Mouse (Mus musculus) activated CD4-positive, CD25-positive, alpha-beta regulatory T cell, adult 4 months (primary cell): Measurements from ENCODE around the gene Baiap2. TPM values are rescaled to one million over a fixed set of nuclear protein-coding genes. Genes with fewer than 3 reads are reported as not detected.

Experiments used
- ATAC-seq: one replicate; pipeline ENCODE4 v1.8.0; 2017
- polyA plus RNA-seq, 2 experiments: library from polyadenylated mRNA; unstranded; fragments of 100-300 nt; shearing (Covaris generic); gene quantifications; one replicate each; pipeline ENCODE4 v1.2.1; 2017

Baiap2 gene
- polyA plus RNA-seq, 2 experiments from 2014 or later, result 6.9 to 12.0 TPM

DNA sequence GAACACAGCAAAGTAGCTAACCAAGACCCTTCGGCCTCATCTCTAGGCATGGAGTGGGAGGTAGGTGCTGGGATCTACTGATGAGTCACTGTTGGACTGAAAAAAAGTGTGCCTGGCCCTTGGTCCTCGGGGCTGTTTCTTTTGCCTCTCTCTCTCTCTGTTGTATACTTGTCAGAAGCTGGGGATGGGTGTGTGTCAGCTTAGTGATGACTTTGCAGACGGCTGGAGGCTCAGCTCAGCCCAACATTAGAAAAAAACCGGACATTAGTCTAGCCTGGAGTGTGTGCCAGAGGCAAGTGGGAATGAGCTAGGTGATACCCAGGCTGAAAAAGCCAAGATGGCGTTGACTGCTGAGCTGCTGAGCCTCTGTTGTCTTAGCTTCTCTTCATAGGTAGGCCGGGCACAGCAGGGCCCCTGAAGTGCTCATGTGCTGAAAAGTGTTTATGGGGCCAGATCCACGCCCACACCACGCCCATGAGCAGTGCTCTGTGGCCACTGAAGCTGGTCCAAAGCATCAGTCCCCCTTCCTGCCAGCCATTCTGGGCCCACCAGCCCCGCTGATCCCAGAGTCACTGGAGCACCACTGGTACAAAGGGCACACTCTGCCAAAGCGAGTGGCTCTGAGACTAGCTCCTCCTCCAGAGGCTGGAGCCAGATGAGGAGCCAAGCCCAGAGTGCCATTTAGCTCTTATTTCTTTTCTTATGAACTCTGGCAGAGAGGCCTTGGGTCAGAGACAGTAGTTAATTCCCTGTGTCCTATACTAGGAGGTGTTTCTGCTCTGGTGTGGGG is 37.2 kb downstream of the Baiap2 start:
- no peak for ATAC-seq

DNA sequence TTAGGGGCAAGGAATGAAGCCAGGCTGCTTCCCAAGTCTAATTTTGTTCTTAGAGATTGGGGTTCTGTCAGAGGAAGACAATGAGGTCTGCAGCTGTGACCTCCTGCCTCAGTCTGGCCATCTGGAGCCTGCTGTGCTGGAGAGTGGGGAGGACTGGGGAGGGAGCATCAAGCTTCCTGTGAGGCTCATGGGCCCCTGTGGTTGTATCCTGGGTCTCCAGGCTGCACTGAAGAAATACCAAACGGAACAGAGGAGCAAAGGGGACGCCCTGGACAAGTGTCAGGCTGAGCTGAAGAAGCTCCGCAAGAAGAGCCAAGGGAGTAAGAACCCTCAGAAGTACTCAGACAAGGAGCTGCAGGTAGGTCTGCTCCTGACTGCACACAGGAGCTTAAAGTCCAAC is 39.2 kb downstream of the Baiap2 start:
- ATAC-seq, result no peak

- no peak for ATAC-seq
Observed at GRCm38 (mm10) chr11:119982236-119982635, 39.7 kb downstream of the Baiap2 start.

GRCm38 (mm10) chr11:119983151-119983550 is 40.6 kb downstream of the Baiap2 start:
- ATAC-seq, result no peak

GRCm38 (mm10) chr11:119986751-119987425 is 44.3 kb downstream of the Baiap2 start:
- no peak for ATAC-seq

GRCm38 (mm10) chr11:119987876-119988275 is 45.3 kb downstream of the Baiap2 start:
- ATAC-seq, result no peak

GRCm38 (mm10) chr11:119988391-119988790 is 45.8 kb downstream of the Baiap2 start:
- no peak for ATAC-seq

- no peak for ATAC-seq
Observed at GRCm38 (mm10) chr11:119989115-119989564, 46.6 kb downstream of the Baiap2 start.

DNA sequence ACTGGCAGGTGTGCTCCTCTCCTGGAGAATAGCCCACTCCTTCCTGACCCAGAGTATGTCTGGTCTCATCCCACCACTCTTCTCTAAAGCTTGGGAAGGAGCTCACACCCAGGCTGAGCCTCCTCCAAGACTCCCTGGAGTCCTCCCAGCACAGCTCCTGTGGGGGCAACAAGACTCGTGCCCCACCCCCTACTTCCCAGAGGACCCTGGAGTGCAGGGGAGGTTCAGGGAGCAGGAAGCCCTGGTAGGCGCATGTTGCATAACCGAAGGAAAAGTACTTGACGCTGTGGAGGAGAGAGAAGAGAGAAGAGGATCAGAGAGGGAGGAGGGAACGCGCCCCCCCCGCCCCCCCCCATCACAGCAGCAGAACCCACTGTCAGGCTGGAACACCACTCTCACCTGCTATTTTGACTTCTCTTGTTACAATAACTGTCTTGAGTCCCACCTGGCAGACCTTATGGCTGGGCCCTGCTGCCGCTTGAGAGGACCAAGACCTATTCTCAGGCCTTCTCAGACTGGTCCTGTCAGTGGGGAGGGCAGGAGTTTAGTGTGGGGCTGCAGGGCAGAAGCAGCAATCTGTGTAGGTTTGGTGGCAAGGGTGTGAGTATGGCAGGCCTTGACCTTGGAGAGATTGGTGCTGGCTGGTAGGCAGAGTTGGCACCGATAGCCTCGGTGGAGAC is 48.2 kb downstream of the Baiap2 start:
- no peak for ATAC-seq

GRCm38 (mm10) chr11:119991338-119991678 is 48.7 kb downstream of the Baiap2 start:
- no peak for ATAC-seq

DNA sequence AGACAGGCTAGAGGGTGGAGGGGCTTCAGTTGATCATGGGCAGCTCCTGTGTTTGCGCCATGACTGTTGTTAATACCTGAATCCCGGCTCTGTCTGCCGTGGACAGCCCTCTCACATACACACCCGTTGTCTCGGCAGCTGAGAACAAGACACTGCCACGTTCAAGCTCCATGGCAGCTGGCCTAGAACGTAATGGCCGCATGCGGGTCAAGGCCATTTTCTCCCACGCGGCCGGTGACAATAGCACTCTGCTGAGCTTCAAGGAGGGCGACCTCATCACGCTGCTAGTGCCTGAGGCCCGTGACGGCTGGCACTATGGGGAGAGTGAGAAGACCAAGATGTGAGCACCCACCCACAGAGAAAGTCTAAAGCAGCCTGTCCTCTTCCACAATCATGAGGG is 54.8 kb downstream of the Baiap2 start:
- no peak for ATAC-seq

- ATAC-seq, result no peak
Observed at GRCm38 (mm10) chr11:120002041-120002440, 59.5 kb downstream of the Baiap2 start.

GRCm38 (mm10) chr11:120002634-120003220 is 60.2 kb downstream of the Baiap2 start:
- ATAC-seq, result no peak

DNA sequence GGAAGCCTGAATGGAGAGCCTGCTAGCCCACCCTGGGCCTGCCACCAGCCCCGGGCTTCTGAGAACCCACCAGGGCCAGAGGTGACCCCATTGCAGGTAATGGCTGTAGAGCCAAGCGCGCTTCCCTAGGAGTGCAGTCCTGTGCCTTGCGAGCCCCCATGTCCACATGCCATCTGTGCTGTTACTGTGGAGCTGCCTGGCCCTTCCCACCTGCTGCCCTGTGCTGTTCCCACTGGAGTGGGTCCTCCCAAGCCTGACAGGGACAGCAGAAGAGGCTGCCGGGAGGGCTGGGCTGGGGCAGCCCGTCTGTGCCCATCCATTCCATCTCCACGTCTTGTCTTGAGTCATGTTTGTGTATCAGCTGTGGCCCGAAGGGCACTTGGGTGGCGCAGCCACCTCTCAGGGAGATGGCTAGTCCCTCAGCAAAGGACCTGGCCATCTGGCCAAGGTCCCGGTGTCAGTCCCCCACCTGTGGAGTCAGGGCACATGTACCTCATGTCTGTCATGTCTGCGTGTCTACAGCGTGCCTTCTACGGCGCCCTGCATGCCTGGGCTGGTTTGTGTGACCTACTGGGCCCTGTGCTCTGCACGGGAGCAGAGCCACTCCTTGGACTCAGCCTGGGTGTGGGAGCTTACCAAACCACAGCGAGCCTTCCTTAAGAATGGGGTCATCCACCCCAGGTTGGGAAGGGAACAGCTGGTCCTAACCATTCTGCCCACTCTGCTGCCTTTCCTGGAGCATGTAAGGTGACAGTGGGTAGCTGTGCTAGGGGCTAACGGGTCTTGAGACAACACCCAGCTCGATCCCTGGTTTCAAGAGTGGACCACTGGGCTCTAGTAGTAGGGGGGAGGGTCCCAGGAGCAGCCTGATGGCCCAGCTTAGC is 63.1 kb downstream of the Baiap2 start:
- no peak for ATAC-seq

- no peak for ATAC-seq
Observed at GRCm38 (mm10) chr11:120007496-120008080, 65.0 kb downstream of the Baiap2 start.

DNA sequence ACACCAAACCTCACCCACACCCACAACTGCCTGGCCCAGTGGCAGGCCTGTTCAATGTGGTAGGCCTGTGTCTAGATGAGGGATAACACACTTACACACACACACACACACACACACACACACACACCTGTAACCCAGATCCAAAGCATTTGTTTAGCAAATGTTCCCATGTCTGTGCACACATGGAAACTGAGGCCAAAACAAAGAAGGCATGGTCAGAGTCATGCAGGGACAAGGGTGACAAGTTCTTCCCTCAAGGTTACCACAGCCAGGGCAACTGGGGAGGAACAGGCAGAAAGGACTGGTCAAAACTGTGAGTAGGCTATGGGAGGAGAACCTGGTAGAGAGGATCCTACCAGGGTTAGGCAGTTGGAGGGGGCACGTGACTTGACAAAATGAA is 65.9 kb downstream of the Baiap2 start:
- no peak for ATAC-seq

DNA sequence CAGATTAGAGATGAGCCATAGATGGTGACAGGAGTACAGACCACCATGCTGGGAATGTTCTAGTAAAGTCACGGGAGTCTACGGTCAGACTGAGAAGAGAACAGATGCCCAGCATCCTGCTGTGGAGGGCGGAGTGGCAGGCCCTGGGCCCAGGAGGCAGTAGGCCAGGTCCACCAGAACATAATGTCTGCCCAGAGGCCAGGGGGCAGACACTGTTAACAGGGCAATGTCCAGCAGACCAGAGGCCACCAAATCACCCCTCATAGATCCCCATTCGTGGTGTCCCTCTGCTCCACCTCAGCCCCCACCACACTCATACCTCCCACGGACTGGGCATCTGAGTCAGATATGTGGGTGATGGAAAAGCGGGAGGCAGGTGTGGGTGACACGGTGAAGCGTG is 66.4 kb downstream of the Baiap2 start:
- no peak for ATAC-seq

GRCm38 (mm10) chr11:120009937-120010336 is 67.4 kb downstream of the Baiap2 start:
- no peak for ATAC-seq

DNA sequence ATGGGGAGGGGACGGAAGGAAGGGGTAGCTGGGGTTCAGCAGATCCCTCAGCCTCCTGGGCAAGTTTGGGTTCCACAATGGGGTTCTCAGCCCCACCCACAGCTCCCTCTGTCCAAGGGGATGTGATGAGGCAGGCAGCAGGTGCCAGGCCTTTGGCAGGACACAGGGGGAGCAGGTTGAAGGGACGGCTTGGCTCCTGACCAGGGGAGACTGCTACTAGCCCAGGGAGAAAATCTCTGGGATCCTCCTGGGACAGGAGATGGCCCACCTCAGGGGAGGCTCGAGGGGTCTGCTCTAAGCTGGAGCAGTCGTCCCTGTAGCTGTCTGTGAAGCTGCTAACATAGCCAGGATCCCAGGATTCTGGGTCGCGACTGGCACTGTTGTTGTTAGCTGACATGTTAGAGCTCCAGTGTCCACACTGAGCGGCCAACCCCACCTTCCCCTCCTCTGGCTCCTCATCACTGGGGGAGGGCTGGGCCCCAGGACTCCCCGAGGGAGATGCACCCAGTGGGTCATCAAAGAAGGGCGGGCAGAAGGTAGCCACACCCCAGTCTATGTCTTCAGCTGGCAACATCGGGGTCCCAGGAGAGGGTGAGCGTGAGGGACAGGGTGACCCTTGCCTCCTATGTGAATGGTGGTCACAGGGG is 68.7 kb downstream of the Baiap2 start:
- no peak for ATAC-seq

DNA sequence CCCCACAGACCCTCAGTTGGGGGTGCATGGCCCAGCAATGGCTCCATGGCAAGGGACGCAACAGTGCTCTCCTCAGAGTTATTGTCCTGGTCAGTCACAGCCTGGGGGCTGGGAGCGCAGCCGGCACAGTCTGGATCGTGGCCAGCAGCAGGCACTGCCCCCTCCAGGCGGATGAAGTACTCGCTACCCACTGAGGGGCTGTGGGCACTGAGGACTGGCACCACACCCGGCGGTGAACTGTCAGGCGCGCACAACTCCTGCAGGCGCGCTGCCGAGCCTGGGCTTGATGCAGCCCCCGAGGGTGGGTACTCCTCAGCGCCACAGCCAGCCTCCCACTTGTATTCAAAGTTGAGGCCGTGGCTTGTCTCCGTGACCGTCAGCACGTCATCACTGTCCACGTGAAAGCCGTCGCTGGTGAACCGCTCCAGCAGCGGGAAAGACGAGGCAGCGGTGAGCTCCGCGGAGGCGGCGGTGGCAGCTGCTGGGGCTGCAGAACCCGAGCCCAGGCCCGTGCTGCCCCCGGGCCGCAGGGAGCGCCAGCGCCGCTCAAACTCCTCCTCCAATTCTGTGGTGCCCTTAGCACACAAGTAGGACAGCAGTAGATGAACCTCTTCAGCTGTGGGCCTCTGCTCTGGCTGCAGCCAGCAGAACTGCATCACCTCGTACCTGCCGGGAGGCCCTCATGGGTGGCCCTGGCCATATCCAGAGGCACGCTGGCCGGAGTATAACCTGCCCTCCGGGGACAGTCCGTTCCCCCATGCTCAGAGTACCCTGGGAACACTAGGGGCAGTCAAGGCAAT is 69.4 kb downstream of the Baiap2 start:
- ATAC-seq, result no peak
